In the genomic region with DNA sequence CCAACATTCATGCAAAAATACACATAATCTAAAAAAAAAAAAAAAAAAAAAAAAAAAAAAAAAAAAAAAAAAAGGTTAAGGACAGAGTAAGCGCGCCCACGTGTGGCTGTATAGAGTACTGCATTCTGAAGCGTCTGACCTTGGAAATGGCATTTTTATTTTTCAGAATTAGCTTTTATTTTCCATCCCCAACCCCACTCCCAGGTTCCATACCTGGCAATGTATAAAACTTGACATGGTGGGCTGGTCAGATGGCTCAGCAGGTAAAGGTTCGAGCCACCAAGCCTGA, we compare ENCODE assay signal across 10 mouse cellular contexts. TPM values are rescaled to one million over a fixed set of nuclear protein-coding genes. Genes with fewer than 3 reads are reported as not detected.
DNase-seq lines count a peak whose midpoint lies in the region; ATAC-seq and TF ChIP-seq lines count a peak whose summit lies in the region.
"Had no signal": no experiment of that assay in that cellular context is flagged by ENCODE, and none has a peak within 500 bp of the region (broad histone marks: within the 10 kb centered on the region; RNA-seq: fewer than 3 reads in every experiment).

No protein-coding gene starts in this region.

- H3K9me3 ChIP-seq in lung, postnatal 0 days (ENCODE audit: low read length), result no peaks in the 10 kb centered on the region
- H3K9me3 ChIP-seq: heart, embryonic 15.5 days; megakaryocyte, embryonic 14.5 days had no signal

- no peak for TF ChIP-seq POLR2A in lung, adult 2 months (IDR thresholded peaks at IDR 0.05; ENCODE audit: borderline replicate concordance, extremely low read depth, low read depth, low read length)
- no peak for TF ChIP-seq POLR2A in cortical plate, adult 2 months (IDR thresholded peaks at IDR 0.05; ENCODE audit: extremely low read depth, insufficient read depth, low read length)

- H3K36me3 ChIP-seq in lung, postnatal 0 days (ENCODE audit: insufficient read depth, low read length), result no peaks in the 10 kb centered on the region
- H3K36me3 ChIP-seq: heart, embryonic 15.5 days had no signal

- H3K27me3 ChIP-seq in lung, postnatal 0 days (replicated peaks; ENCODE audit: insufficient read depth, low read length), result no peaks in the 10 kb centered on the region

- no peak overlapping the region for H3K4me3 ChIP-seq in lung, adult 2 months (replicated peaks; ENCODE audit: extremely low read depth, low read depth, low read length)
- no peak overlapping the region for H3K4me3 ChIP-seq in cortical plate, adult 2 months (ENCODE audit: insufficient read depth, low read length)
- no peak overlapping the region for H3K4me3 ChIP-seq in lung, postnatal 0 days (ENCODE audit: low read depth, low read length)
- H3K4me3 ChIP-seq: heart, embryonic 15.5 days; megakaryocyte, embryonic 14.5 days had no signal

- H3K9ac ChIP-seq in lung, postnatal 0 days (replicated peaks; ENCODE audit: low read depth), result no peak overlapping the region
- H3K9ac ChIP-seq: heart, embryonic 15.5 days had no signal

- WGBS in lung, adult 2 months, result 1% methylated on average over 5 of the region's 5 CpGs
- 0% methylated on average over 5 of the region's 5 CpGs for WGBS in lung, postnatal 0 days

- no peaks in the 10 kb centered on the region for H3K4me1 ChIP-seq in lung, adult 2 months (ENCODE audit: control insufficient read depth, insufficient read depth, low read length)
- no peaks in the 10 kb centered on the region for H3K4me1 ChIP-seq in cortical plate, adult 2 months (ENCODE audit: control insufficient read depth, insufficient read depth, low read length)
- no peaks in the 10 kb centered on the region for H3K4me1 ChIP-seq in lung, postnatal 0 days (ENCODE audit: insufficient read depth, low read depth, low read length)
- H3K4me1 ChIP-seq: megakaryocyte, embryonic 14.5 days had no signal

- H3K27ac ChIP-seq in cortical plate, adult 2 months (ENCODE audit: insufficient read depth, low read length), result no peak overlapping the region
- H3K27ac ChIP-seq in lung, postnatal 0 days (ENCODE audit: low read length), result no peak overlapping the region
- H3K27ac ChIP-seq: heart, embryonic 15.5 days had no signal

- TF ChIP-seq CTCF in lung, adult 2 months (IDR thresholded peaks at IDR 0.05; ENCODE audit: insufficient read depth, low read length), result peak; percentile 54
- TF ChIP-seq CTCF in cortical plate, adult 2 months (IDR thresholded peaks at IDR 0.05; ENCODE audit: extremely low read depth, insufficient read depth, low read length), result peak; percentile 59; the same call in 1 of the 2 replicates
- peak; percentile 71 for TF ChIP-seq CTCF in lung, postnatal 0 days (IDR thresholded peaks at IDR 0.05)

- peak; percentile 58 for DNase-seq in gastrocnemius, postnatal 10 days
- no peak for DNase-seq in gastrocnemius, postnatal 25 days
- peak; percentile 14 for DNase-seq in lung, adult 2 months
- DNase-seq in lung, adult 18-20 months, result no peak
- peak; percentile 10 for DNase-seq in MN1 (ENCODE audit: low spot score)
- peak; percentile 41 for DNase-seq in lung, postnatal 0 days (ENCODE audit: low spot score)

- H3K4me2 ChIP-seq in lung, postnatal 0 days (replicated peaks; ENCODE audit: low read depth, low read length), result no peak overlapping the region

- no peak for TF ChIP-seq EP300 in lung, postnatal 0 days (IDR thresholded peaks at IDR 0.05)

- no peak for ATAC-seq in lung, postnatal 0 days
- ATAC-seq in monocyte, adult 5-6 weeks (replicated peaks; ENCODE audit: insufficient number of reproducible peaks, low FRiP score, low TSS enrichment, poor library complexity, severe bottlenecking), result no peak

RNA-seq across cellular contexts. Expression of a gene that starts 13.6 kb away (rescaled TPM):
- total RNA-seq in gastrocnemius, postnatal 10 days (2021), result under 1 TPM; 0.19 to 0.25 TPM
- total RNA-seq in gastrocnemius, postnatal 25 days (2021), result not detected
- not detected in 2 replicates for polyA plus RNA-seq in lung, adult 2 months (2012; rRNA removed)
- 0.06 TPM in 2 replicates for polyA plus RNA-seq in cortical plate, adult 2 months (2012; rRNA removed)
- polyA plus RNA-seq in lung, postnatal 0 days (2015; fragmentation: Nextera tagmentation; extraction: Ambion mirVana), result not detected in 2 replicates
- total RNA-seq in monocyte, adult 5-6 weeks (2017), result not detected in 3 replicates
- polyA plus RNA-seq: heart, embryonic 15.5 days had no signal

RNA-seq across cellular contexts. Expression of a gene that starts 31.1 kb away (rescaled TPM):
- total RNA-seq in gastrocnemius, postnatal 10 days (2021), result 10 to 100 TPM; 18.6 to 24.2 TPM
- 10 to 100 TPM; 22.7 to 26.8 TPM for total RNA-seq in gastrocnemius, postnatal 25 days (2021)
- 0.07 and 0.25 TPM in 2 replicates for polyA plus RNA-seq in lung, adult 2 months (2012; rRNA removed)
- polyA plus RNA-seq in cortical plate, adult 2 months (2012; rRNA removed), result 2.3 and 3.0 TPM in 2 replicates
- not detected in 2 replicates for polyA plus RNA-seq in lung, postnatal 0 days (2015; fragmentation: Nextera tagmentation; extraction: Ambion mirVana)
- not detected in 3 replicates for total RNA-seq in monocyte, adult 5-6 weeks (2017)

RNA-seq across cellular contexts. Expression of a gene that starts 31.6 kb away (rescaled TPM):
- 1 to 10 TPM; 7.3 TPM for total RNA-seq in gastrocnemius, postnatal 10 days (2021)
- total RNA-seq in gastrocnemius, postnatal 25 days (2021), result 1 to 10 TPM; 6.3 to 6.5 TPM
- polyA plus RNA-seq in lung, adult 2 months (2012; rRNA removed), result 4.4 and 6.0 TPM in 2 replicates
- polyA plus RNA-seq in cortical plate, adult 2 months (2012; rRNA removed), result 7.6 and 8.1 TPM in 2 replicates
- 9.2 and 10.2 TPM in 2 replicates for polyA plus RNA-seq in lung, postnatal 0 days (2015; fragmentation: Nextera tagmentation; extraction: Ambion mirVana)
- total RNA-seq in monocyte, adult 5-6 weeks (2017), result 28.4 to 41.2 TPM (median 40.7 TPM) in 3 replicates

Comparison
In these comparisons a context has a peak if more than half of its experiments do, and no peak if none do; other contexts are left out.
1. DNase-seq: peak in gastrocnemius, postnatal 10 days (single experiment), lung, adult 2 months (single experiment), MN1 (single experiment) and lung, postnatal 0 days (single experiment); none in gastrocnemius, postnatal 25 days (single experiment) and lung, adult 18-20 months (0 of 2).
2. RNA of a gene that starts 31.1 kb away (total RNA-seq): 22.7 to 26.8 TPM in gastrocnemius, postnatal 25 days and 18.6 to 24.2 TPM in gastrocnemius, postnatal 10 days; not detected in monocyte, adult 5-6 weeks; every median in the first group is over 10 times any median in the second.
3. Peak in every context shown above with its lines, with median percentiles within 50 percentile points of each other: CTCF ChIP-seq.